Mouse (Mus musculus) heart, adult 2 months (tissue): ENCODE data around the gene Hoxc5. TPM values are rescaled to one million over a fixed set of nuclear protein-coding genes. Genes with fewer than 3 reads are reported as not detected.

Source experiments
- DNase-seq, 2 experiments: peaks; one replicate each; pipeline ENCODE4 v3.0.0; 2021
- H3K27ac ChIP-seq: fragments of 200-600 bp; 2 replicates; pipeline ENCODE4 v1.8.1; 2022
- H3K27me3 ChIP-seq: fragments of 200-500 bp; 2 replicates; pipeline ENCODE4 v1.6.1; 2012; ENCODE audit warnings: mild to moderate bottlenecking, low read length, inconsistent platforms, mixed read lengths; ENCODE audit not compliant: control insufficient read depth, insufficient read depth
- H3K36me3 ChIP-seq: fragments of 200-500 bp; 2 replicates; pipeline ENCODE4 v1.6.1; 2012; ENCODE audit warnings: low read length, inconsistent platforms; ENCODE audit not compliant: control insufficient read depth, insufficient read depth
- H3K4me1 ChIP-seq: fragments of 200-500 bp; 2 replicates; pipeline ENCODE4 v1.6.1; 2011; ENCODE audit warnings: low read length; ENCODE audit not compliant: control insufficient read depth, insufficient read depth
- H3K4me3 ChIP-seq: fragments of 200-600 bp; 2 replicates; pipeline ENCODE4 v1.8.1; 2022
- H3K79me2 ChIP-seq: fragments of 200-500 bp; replicated peaks from 2 replicates; pipeline ENCODE4 v1.6.1; 2012; ENCODE audit warnings: mild to moderate bottlenecking, inconsistent platforms, low read length, moderate library complexity, mixed read lengths; ENCODE audit not compliant: control insufficient read depth, insufficient read depth
- H3K9ac ChIP-seq: fragments of 200-500 bp; 2 replicates; pipeline ENCODE4 v1.6.1; 2012; ENCODE audit warnings: low read depth, mild to moderate bottlenecking, control low read depth, inconsistent platforms, low read length, mixed read lengths
- CTCF ChIP-seq: fragments of 200-600 bp; IDR thresholded peaks from 2 replicates; pipeline ENCODE4 v1.8.1; 2022; ENCODE audit warnings: antibody characterized with exemption, mild to moderate bottlenecking, moderate library complexity
- EP300 ChIP-seq: fragments of 200-500 bp; IDR thresholded peaks from 2 replicates; pipeline ENCODE4 v1.6.1; 2011; ENCODE audit warnings: low read depth, low read length, control low read depth; ENCODE audit not compliant: insufficient read depth
- POLR2A ChIP-seq: fragments of 200-500 bp; IDR thresholded peaks from 2 replicates; pipeline ENCODE4 v1.6.1; 2011; ENCODE audit warnings: mild to moderate bottlenecking, low read depth, low read length, control low read depth; ENCODE audit not compliant: insufficient read depth
- WGBS: fragments of 180-500 bp; shearing (Covaris S2); methylation state at CpG from one replicate; pipeline ENCODE4 v1.1.7; 2018; 5-methylcytosine and 5-hydroxymethylcytosine counted together
- intact Hi-C: fragments of 180-260 bp; cut with DNase I; formaldehyde crosslinking; loops from one replicate; pipeline ENCODE4 v1.15.1; 2025
- polyA plus RNA-seq: library from polyadenylated mRNA; depleted of rRNA; stranded (reverse); fragments of >200 nt; gene quantifications from 2 replicates; pipeline ENCODE4 v1.2.3, GENCODE M21; 2012
- total RNA-seq, 2 experiments: library from RNA; stranded (reverse); gene quantifications; 2 replicates each; pipeline ENCODE4 v1.2.3; 2021

The Hoxc5 gene
- total and polyA plus RNA-seq, 3 experiments: 0.20 TPM; not detected in 2

DNA sequence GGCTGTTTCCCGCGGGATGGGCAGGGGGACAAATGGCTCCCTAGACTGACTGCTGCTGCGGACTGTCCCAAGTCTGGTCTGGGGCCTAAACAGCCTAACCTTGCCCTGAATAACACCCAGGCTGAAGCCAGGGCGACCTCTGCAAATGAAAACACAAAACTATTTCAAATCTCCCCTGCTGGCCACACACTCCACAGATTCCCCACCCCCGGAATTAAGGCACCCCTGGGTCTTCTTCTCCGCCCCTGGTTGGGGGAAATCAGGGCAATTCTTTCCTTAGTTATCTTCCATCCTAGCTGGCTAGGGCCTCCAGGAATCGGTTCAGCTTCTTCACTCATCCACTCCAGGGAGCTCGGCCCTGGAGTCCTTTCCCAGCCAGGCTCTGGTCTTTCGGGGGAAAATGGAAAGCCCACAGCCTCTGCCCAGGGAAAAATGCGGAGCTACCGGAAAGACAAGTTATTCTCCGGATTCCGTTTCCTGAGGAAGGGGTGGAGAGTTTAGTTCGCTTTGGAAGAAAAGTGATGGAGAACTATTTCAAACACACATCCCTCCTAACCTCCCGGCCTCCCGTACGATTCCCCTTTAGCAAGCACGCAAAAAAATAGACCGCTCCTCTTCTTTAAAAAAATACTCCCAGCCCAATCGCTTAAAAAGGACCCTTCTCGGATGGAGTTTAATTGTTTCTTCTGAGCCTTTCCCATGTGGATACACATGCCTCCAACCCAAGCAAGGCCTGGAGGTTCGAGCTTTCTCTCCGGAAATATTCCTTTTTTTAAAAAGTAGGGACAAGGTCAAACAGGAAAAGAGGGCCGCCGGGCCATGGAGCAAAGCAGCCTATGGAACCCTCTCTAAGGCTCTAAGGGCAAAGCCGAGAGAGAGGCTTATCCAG lies 2.0 kb upstream of the Hoxc5 start:
- H3K4me3 ChIP-seq: no peak overlapping the region
- no peaks in the 10 kb centered on the region for H3K79me2 ChIP-seq
- no peaks in the 10 kb centered on the region for H3K4me1 ChIP-seq
- no peak overlapping the region for H3K27ac ChIP-seq
- no peak for DNase-seq
- no peak overlapping the region for H3K9ac ChIP-seq
- TF ChIP-seq CTCF (no peak), EP300 (no peak), POLR2A (no peak)
- peaks cover 40% of the 10 kb centered on the region for H3K27me3 ChIP-seq
- H3K36me3 ChIP-seq: no peaks in the 10 kb centered on the region
- 8% methylated on average over 26 of the region's 26 CpGs for WGBS
- intact Hi-C loops: no loop called here

DNA sequence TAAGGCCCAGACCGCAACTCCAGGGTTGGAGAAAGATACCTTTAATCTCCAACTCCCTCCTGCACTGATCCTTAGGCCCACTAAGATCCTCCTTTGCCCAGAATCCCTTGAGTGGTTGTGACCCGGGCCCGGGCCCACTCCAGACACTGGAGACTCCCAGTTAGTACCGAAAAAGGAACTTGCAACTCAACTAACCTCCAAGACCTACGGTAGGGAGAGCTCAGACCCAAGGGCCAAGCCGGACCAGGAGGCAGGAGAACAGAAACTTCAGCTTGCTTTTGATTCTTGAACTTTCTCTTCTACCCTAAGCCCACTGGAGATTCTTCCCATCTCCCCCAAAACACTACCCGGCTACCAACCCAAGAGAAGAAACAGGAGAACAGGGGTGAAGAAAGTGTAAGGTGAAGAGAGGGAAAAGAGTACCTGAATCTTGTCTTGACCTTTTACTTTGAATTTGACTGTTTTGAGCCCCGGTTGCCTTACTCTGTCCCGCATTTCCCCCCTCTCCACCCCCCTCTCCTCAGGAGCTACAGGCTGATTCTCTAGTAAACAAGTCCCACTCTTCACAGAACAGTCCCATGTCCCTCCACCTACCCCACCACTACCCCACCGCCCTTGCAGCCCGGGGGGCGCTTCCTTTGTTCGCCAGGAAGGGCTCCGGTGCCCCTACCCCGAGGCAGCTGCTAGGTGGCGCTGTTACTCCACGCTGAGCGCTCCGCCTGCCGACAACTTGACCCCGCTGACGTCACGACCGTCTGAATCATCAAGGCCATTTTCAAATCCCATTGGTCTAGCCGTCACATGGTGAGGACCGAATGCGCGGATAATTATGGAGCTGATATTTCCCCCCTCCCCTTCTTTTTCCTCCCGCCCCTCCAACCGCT lies 1.1 kb upstream of the Hoxc5 start:
- WGBS: 7% methylated on average over 29 of the region's 30 CpGs
- Histone ChIP-seq H3K4me1 (no peaks in the 10 kb centered on the region), H3K9ac (no peak overlapping the region), H3K27ac (no peak overlapping the region), H3K36me3 (no peaks in the 10 kb centered on the region), H3K4me3 (no peak overlapping the region), H3K27me3 (peaks cover 40% of the 10 kb centered on the region), H3K79me2 (no peaks in the 10 kb centered on the region)
- peak in 1 of 2 experiments; percentile 40 for DNase-seq
- intact Hi-C loops: no loop called here
- TF ChIP-seq EP300 (no peak), CTCF (peak; percentile 59), POLR2A (no peak)

DNA sequence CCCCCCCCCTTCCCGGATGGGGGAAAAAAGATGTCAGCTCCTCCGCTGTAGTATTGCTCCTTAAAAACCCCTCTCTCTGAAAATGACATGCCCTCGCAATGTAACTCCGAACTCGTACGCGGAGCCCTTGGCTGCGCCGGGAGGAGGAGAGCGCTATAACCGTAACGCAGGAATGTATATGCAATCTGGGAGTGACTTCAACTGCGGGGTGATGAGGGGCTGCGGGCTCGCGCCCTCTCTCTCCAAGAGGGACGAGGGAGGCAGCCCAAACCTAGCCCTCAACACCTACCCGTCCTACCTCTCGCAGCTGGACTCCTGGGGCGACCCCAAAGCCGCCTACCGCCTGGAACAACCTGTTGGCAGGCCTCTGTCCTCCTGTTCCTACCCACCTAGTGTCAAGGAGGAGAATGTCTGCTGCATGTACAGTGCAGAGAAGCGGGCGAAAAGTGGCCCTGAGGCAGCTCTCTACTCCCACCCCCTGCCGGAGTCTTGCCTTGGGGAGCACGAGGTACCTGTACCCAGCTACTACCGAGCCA lies 399 bp upstream of the Hoxc5 start, which contains the start of gene Hoxc10:
TSS of gene Hoxc10 (plus strand) at position 21 of the 536 bp plus-strand sequence.
- TF ChIP-seq CTCF: no peak
- no peak for TF ChIP-seq POLR2A
- TF ChIP-seq EP300: no peak
- DNase-seq: no peak
- no peak within 1 kb of the TSS for H3K4me3 ChIP-seq
- no peak within 1 kb of the TSS for H3K9ac ChIP-seq
- H3K27me3 ChIP-seq: peaks cover 40% of the 10 kb centered on the region
- intact Hi-C loops: no loop called here
- H3K36me3 ChIP-seq: no peaks in the 10 kb centered on the region
- H3K79me2 ChIP-seq: no peaks in the 10 kb centered on the region
- no peaks in the 10 kb centered on the region for H3K4me1 ChIP-seq
- WGBS: 5% methylated on average over 27 of the region's 27 CpGs
- no peak within 1 kb of the TSS for H3K27ac ChIP-seq

DNA sequence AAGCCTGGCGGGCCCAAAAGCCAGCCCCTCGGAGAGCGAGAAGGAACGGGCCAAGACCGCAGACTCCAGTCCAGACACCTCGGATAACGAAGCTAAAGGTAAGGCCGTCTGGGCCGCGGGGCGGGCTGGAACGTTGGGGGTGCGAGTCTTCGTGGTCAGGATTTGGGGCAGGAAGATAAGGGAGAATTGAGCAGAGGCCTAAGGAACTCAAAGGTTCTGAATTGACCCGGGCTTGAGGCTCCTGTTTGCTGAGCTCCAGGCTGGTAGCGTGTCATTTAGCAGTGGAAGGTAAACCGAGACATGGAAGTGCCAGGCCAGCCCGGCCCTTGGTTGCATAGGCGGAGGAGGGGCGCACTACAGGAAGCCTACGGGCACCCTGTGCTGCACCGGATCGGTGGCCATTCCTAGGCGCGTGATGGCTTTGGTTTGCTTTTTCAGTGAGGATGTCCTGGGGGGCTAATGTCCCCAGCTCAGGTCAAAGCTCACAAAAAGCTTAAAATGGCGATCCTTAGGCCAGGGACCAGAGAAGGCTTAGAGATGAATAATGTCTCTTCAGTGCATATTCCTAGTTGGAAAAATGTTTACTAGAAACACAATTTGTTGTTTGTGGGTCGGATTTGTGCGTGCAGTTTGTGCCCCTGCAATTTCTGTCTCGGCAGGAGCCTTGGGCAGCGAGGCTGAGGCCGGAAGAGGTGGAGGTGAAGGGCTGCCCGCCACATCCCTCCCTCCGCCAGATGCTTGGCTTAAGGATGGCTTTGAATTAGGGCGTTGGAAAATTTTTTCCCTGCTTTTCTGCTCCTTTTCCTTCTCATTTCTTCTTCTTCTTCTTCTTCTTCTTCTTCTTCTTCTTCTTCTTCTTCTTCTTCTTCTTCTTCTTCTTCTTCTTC lies 511 bp downstream of the Hoxc5 start:
- Histone ChIP-seq H3K27ac (no peak overlapping the region), H3K4me3 (no peak overlapping the region), H3K36me3 (no peaks in the 10 kb centered on the region), H3K27me3 (peaks cover 42% of the 10 kb centered on the region), H3K4me1 (no peaks in the 10 kb centered on the region), H3K79me2 (no peaks in the 10 kb centered on the region), H3K9ac (no peak overlapping the region)
- 8% methylated on average over 34 of the region's 34 CpGs for WGBS
- intact Hi-C loops: no loop called here
- TF ChIP-seq CTCF (no peak), POLR2A (no peak), EP300 (no peak)
- DNase-seq: no peak

DNA sequence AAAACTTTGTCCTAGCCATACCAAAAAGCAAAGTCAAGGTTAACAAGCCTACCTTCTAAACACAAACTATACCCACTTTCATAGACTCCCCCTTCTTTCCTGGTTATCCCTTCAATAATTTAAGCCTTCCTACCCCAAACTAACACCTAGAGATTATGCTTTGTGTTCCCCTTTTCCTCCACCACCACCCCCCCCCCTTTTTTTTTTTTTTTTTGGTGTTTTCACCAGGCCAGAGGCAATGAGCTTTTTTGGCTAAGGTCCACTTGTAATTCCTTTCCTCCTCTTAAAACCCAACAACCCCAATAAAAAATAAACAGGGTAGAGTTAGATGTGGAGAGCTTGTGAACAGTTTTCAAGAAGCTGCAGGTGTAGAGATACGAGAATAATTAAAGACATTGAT lies 2.1 kb downstream of the Hoxc5 start:
- H3K27me3 ChIP-seq: peaks cover 42% of the 10 kb centered on the region
- H3K36me3 ChIP-seq: no peaks in the 10 kb centered on the region
- H3K4me3 ChIP-seq: no peak overlapping the region
- DNase-seq: no peak
- H3K27ac ChIP-seq: no peak overlapping the region
- H3K79me2 ChIP-seq: no peaks in the 10 kb centered on the region
- 20% methylated on average over 1 of the region's 1 CpGs for WGBS
- H3K9ac ChIP-seq: no peak overlapping the region
- TF ChIP-seq EP300: no peak
- TF ChIP-seq POLR2A: no peak
- TF ChIP-seq CTCF: no peak
- intact Hi-C loops: no loop called here
- H3K4me1 ChIP-seq: no peaks in the 10 kb centered on the region
